Mouse (Mus musculus): ENCODE results near the gene Znhit1. TPM values are rescaled to one million over a fixed set of nuclear protein-coding genes. Genes with fewer than 3 reads are reported as not detected.
A peak's percentile ranks its signal among the peaks of the same experiment; 100 is the strongest.
"Not testable (repeated sequence)": the region's sequence is repeated elsewhere in the genome, so short reads cannot be mapped to it uniquely, and the experiment has no call there.

Gene Znhit1
- total RNA-seq, 2 experiments from 2014 or later, result 80.0 to 99.5 TPM

- no peak for ATAC-seq (replicated peaks; ENCODE audit: poor library complexity, severe bottlenecking)
Measured at GRCm38 (mm10) chr5:136957250-136957649, 30.6 kb downstream of the Znhit1 start.

GRCm38 (mm10) chr5:136955622-136956021 is 32.2 kb downstream of the Znhit1 start:
- no peak for ATAC-seq (replicated peaks; ENCODE audit: poor library complexity, severe bottlenecking)

GRCm38 (mm10) chr5:136953440-136953951 is 34.3 kb downstream of the Znhit1 start:
- peak; percentile 75 for ATAC-seq (replicated peaks; ENCODE audit: poor library complexity, severe bottlenecking)

DNA sequence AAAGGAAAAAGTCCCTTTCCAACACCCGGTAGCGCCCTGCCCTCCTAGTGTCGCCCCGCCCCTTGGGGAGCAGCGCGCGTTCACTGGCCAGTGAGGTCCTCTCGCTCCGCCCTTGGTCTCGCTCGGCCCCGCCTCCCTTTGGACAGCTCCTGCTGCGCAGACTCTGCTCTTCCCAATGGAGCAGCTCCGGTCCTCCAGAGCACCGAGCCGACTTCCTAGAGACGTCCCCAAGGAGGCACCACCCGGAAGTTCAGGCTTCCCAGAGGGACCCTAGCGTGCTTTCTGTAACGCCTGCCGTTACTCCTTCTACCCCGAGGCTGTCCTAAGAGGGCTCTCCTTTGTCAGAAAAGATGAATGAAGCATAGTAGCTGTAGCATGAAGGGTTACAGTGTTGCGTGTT is 34.8 kb downstream of the Znhit1 start, which contains the start of gene Fis1:
Gene Fis1, plus strand, starts transcription at position 261 of the 400 bp plus-strand sequence.
- ATAC-seq (replicated peaks; ENCODE audit: poor library complexity, severe bottlenecking), result peak; percentile 95

- ATAC-seq (replicated peaks; ENCODE audit: poor library complexity, severe bottlenecking), result no peak
Measured at GRCm38 (mm10) chr5:136952153-136952552, 35.7 kb downstream of the Znhit1 start.

DNA sequence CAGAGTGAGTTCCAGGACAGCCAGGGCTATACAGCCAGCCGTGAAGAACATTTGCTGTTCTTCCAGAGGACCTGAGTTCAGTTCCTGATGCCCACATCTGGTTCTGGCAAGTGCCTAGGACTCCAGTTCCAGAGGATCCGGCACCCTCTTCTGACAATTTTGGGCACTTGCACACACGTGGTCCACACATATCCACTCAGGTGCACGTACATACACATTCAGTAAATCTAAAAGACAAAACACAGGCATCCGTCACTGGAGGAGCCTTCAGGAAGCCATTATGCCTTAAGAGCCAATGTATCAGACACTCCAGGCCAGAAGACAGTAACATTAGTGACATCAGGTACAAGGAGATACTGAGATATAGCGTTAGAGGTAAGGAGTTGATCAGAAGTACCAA is 37.3 kb downstream of the Znhit1 start:
- no peak for ATAC-seq (replicated peaks; ENCODE audit: poor library complexity, severe bottlenecking)

DNA sequence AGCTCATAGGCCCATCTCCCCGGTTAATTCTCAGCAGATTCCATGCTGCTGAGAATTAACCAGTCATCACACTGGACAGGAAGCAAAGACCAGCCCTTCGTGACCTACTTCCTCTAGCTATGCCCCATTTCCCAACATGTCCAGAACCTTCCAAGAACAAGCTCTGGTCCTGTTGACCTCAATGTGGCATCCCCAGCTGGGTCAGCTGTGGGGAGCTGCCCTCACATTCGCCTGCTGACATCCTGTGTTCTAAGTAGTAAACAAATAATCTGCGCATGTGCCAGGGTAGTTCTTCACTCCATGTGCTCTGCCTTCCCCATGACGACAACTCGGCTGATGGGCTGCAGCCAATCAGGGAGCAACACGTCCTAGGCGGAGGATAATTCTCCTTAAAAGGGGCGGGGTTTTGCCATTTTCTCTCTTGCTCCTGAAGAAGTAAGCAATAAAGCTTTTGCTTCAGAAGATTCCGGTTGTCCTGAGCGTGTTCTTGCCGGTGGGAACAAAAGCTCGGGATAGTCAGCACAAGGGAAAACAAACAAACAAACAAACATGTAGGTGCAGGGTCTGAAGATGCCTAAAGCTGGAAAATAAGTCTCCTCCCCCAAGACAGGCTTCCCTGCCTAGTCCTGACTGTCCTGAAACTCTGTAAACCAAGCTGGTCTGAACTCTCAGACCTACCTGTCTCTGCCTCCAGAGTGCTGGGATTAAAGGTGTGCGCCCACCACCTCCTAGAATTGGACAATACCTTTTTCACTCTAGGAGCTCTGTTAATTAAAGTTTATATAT is 38.1 kb downstream of the Znhit1 start:
- not testable (repeated sequence) for ATAC-seq (replicated peaks; ENCODE audit: poor library complexity, severe bottlenecking)

GRCm38 (mm10) chr5:136947874-136948273 is 39.9 kb downstream of the Znhit1 start:
- ATAC-seq (replicated peaks; ENCODE audit: poor library complexity, severe bottlenecking), result no peak

GRCm38 (mm10) chr5:136945084-136945483 is 42.7 kb downstream of the Znhit1 start:
- no peak for ATAC-seq (replicated peaks; ENCODE audit: poor library complexity, severe bottlenecking)

GRCm38 (mm10) chr5:136943382-136943781 is 44.4 kb downstream of the Znhit1 start:
- no peak for ATAC-seq (replicated peaks; ENCODE audit: poor library complexity, severe bottlenecking)

DNA sequence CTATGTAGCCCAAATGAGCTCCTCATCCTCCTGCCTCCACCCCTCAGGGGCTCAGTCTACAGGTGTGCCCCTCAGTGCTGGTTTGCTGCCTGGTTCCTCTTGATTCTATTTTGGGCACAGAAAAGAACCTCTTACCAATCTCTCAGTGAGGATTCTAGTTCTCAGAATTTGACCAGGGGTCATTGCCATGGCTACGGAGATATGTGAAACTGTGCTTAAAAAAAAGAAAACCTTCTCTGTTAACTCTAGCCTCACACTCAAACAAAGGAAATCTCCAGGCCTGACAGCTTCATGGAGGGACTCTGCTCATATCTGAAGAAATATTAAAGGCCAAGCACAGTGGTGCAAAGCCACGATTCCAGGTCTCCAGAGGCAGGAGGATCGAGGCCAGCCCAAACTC is 45.0 kb downstream of the Znhit1 start:
- ATAC-seq (replicated peaks; ENCODE audit: poor library complexity, severe bottlenecking), result no peak

DNA sequence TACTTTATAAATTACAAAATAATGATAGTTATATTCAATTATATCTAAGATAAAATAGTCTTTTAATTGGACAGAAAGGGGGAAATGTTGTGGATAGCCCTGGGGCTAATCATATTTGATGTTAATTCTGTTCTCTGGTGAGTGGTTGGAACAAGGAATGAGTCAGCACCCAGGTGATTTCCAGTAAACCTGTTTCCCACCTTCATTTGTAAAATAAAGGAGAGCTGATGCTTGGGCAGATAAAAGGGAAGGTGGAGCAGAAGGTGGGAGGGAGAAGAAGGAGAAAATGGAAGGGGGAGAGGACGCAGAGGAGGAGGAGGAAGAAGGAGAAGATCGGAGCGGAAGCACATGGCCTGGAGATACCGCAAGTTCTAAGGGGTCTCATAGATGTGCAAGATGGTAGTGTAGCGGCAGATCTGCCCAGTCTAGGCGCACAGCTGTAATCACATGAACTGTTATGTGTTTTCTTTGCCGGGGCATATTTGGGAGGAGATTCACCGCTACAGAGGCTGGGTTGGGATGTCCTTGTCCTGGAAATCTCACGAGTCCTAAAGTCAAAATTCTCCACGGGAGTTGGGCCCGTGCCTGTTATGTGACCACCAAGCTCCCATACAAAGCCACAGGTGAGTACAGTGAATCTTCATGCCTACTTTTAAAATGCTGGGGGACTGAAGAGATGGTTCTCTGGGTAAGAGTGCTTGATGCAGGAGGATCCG is 46.8 kb downstream of the Znhit1 start:
- no peak for ATAC-seq (replicated peaks; ENCODE audit: poor library complexity, severe bottlenecking)

DNA sequence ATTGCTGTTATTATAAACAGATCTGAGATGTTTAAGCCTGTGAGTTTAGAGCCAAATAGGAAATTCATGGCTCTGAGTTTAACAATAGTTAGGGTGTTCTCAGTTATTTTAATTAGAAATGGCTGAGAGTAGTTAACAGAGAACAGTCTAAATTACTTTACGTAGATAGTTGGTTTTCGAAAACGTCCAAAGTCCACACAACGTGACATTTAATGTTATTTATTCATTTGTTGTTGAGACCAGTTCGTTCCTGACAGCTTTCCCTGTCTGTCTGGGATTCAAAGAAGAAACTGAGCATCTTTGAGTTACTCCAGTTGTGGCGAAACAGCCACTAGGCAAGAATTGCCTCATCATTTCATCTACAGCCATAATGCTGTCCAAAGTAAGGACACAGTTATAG is 47.8 kb downstream of the Znhit1 start:
- ATAC-seq (replicated peaks; ENCODE audit: poor library complexity, severe bottlenecking), result not testable (repeated sequence)

DNA sequence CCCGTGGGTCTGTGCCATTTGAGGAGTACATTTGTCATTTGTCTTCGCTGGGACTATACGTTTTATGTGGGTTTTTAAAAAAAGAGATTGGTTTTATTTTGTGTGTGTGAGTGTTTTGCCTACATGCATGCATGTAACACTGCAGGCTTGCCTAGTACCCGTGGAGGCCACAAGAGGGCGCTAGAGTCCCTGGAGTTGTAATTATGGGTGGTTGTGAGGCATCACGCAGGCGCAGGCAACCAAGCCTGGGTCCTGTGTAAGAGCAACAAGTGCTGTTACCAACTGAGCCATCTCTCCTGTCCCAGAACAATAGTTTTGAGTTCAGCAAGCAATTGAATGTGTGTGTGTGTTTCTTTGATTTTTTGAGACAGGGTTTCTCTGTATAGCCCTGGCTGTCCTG is 48.5 kb downstream of the Znhit1 start:
- ATAC-seq (replicated peaks; ENCODE audit: poor library complexity, severe bottlenecking), result no peak

DNA sequence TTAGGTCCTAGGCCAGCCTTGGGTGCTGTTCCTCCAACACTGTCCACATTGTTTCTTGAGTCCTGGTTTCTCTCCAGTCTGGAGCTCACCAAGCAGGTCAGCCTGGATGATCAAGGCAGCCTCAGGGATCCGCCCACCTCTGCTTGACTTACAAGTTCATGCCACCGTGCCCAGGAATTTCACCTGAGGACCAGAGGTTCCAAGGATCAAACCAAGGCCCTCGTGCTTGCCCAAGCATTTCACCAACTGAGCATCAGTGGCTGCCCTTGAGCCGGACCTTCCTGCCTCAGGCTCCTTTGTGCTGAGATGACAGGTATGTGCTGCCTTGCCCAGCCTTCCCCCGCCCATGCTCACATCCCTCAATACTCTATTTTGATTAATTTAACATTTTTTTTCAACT is 50.2 kb downstream of the Znhit1 start:
- no peak for ATAC-seq (replicated peaks; ENCODE audit: poor library complexity, severe bottlenecking)

DNA sequence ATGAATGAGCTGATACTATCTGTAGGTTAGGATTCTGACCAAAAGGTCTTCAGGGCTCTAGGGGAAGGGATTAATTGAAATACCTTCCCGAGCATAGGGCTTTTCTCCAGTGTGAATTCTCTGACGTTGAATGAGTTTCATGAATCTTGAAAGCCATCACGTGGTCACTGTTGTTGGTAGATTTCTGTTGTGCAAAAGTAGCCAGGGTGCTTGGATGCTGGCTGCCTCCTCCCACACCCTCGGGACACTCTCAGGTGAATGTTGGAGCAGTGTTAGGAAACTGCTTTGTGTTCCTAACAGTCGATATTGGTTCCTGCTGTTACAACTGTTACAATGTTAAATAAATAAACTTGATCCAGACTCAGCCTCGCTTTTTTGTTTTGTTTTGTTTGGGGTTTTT is 51.1 kb downstream of the Znhit1 start:
- no peak for ATAC-seq (replicated peaks; ENCODE audit: poor library complexity, severe bottlenecking)

GRCm38 (mm10) chr5:136935905-136936695 is 51.7 kb downstream of the Znhit1 start:
- peak; percentile 46; the same call in 1 of the 2 replicates for ATAC-seq (replicated peaks; ENCODE audit: poor library complexity, severe bottlenecking)

GRCm38 (mm10) chr5:136933930-136934329 is 53.9 kb downstream of the Znhit1 start:
- no peak for ATAC-seq (replicated peaks; ENCODE audit: poor library complexity, severe bottlenecking)

DNA sequence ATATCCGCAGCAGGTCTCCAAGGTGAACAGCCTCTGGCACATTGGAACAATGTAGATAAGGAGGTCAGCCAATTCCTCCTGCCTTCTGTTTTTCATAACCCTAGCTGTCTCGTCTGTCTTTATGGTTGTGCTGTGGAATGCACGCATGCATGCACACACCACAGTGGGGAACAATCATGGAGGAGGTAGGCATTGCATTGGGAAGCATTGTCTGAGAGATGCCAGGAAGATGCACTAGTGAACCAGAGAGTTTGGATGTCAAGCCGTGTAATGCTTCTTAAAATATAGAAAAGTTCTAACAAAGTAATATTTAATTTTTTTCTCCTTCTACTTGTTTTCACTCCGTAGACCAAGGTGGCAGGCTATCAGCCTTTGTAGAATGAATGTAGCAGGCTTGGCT is 54.9 kb downstream of the Znhit1 start:
- ATAC-seq (replicated peaks; ENCODE audit: poor library complexity, severe bottlenecking), result no peak

All from granulocyte monocyte progenitor cell, adult 5-6 weeks (primary cell).